Mouse (Mus musculus) brain, embryonic 14.5 days (tissue): ENCODE measurements at regions not wholly inside any gene's neighbourhood (a gene's known extent, or its start where the extent isn't known, plus 50 kb on each side); places are given as distances from the start of the nearest gene placed in this dataset.

Source experiments
- CTCF ChIP-seq: fragments of 200-500 bp; IDR thresholded peaks from 2 replicates; pipeline ENCODE4 v1.5.1; 2012; ENCODE audit warnings: inconsistent platforms, mild to moderate bottlenecking, moderate library complexity, borderline replicate concordance; ENCODE audit not compliant: insufficient read depth, insufficient read length; ENCODE audit errors: extremely low read depth
- POLR2A ChIP-seq: fragments of 200-500 bp; IDR thresholded peaks from 2 replicates; pipeline ENCODE4 v1.6.1; 2012; ENCODE audit warnings: mild to moderate bottlenecking, inconsistent platforms, borderline replicate concordance; ENCODE audit not compliant: poor library complexity, insufficient read depth, insufficient read length, severe bottlenecking; ENCODE audit errors: extremely low read depth

- no peak for TF ChIP-seq CTCF
- no peak for TF ChIP-seq POLR2A
Measured at GRCm38 (mm10) chr3:8750162-8750561, 859.7 kb downstream of the Zfp704 start.
